Mouse (Mus musculus) right cerebral cortex, postnatal 10 days (tissue): ENCODE measurements around the gene Eif4a2.

Experiments used
- DNase-seq, 2 experiments: peaks; one replicate each; pipeline ENCODE4 v3.0.0; 2021; ENCODE audit warnings: low spot score in 2 of 2

Eif4a2 gene

DNA sequence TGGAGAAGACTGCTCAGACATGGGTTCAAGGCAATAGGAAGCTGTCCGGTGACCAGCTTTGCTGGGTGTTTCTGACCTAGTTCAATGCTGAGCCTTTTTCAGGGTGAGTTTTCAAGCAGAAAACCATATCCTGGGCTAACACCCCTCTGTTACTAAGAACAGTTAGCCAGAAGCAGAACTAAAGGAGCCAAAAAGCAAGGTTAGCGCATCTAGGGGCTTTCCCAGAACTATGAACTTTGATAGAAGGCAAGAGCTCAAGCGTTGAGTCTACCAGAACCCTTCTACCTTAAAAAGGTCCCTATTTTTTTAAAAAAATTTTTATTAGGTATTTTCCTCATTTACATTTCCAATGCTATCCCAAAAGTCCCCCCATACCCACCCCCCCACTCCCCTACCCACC, 33.7 kb downstream of the Eif4a2 start:
- no peak for DNase-seq

DNA sequence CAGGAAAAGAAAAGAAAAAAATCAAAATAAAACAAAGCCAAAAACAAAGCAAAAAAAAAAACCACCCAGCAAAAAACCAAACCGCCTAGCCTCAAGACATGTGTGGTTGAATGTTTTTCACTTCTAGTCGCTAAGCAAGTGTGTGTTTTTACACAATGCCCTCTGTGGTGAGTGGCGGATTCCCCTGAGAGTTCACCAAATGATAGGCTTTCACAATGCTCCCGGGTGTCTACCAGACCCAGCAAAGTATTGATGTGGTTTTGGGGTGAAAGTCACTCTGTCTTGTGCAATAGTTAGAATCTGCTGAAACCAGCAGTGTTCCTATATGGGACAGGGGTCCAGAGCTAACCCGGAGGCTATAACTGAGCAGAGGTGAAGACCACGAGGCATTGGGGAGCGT, 37.1 kb downstream of the Eif4a2 start:
- no peak for DNase-seq

DNA sequence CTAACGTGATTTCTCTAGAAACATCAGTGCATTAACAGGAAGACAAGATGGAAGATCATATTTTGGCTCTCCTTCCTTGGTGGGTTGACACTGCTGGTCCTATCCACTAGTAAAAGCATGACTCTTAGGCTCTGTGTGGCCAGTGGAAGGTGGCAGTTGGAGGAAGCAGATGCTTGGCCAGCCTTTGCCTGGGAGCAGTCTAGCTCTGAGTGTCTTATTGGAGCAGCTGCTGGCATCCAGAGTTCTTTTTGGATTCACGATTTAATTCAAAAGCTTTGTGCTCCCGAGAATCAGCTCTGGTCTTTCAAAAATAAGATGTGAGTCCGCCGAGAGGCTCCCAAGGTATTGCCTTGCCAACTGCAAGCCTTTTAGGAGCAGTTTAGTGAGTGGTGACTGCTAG, 38.0 kb downstream of the Eif4a2 start:
- DNase-seq: no peak

DNA sequence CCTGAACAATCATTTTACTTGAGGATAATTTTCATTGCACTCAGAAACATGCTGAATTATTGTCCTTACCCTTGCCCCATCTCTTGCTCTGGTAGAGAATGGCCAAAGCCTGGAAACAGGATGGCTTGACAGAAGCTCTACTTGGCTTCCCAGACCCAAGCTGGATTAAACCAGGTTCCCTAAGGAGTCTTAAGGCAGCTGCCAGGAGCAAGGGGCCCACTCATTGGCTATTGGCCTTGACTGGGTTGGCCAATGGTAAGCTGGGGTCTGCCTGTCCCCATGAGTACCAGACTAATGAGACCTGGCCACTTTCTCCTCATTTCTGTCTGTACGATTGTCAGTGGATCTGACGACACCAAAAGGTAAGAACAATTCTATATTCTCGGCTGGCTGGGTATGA, 39.0 kb downstream of the Eif4a2 start, which contains the start of gene Adipoq:
Gene Adipoq (plus strand): TSS at position 257 of the 400 bp plus-strand sequence.
- DNase-seq: no peak

DNA sequence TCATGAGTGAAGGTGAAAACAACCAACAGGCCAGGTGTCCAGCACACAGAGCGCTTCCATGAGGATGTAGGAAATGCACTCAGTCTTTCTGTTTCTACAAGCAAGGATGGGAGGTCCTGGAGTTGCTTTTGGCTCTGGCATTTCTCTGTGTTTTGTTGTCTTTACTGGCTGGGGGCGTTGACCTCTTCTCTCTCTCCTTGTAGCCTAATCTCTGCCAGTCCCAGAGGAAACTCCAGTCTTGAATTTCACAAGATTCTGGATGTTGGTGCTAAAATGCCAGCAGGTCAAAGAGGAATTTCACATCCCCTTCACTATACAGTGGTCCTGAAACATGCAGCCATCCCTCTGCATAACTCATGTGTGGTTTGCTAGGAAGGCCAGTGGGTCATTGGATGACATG, 41.7 kb downstream of the Eif4a2 start:
- DNase-seq: no peak

DNA sequence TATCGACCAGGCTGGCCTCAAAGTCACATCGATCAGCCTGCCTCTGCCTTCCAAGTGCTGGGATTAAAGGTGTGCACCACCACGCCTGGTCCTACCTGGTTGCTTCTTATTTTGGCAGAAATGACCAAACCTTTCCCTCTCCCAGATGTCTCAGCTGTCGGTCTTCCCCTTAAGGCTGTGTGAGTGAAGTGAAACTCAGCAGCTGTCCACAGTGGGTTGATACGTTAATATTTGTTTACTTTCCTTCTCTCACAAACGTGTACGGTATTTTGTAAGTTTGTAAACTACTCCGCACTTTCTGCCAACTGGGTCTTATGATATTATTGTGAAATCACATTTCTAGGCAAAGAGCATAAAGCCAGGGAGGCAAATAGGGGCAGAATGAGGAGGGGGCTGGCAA, 42.2 kb downstream of the Eif4a2 start:
- DNase-seq: no peak

DNA sequence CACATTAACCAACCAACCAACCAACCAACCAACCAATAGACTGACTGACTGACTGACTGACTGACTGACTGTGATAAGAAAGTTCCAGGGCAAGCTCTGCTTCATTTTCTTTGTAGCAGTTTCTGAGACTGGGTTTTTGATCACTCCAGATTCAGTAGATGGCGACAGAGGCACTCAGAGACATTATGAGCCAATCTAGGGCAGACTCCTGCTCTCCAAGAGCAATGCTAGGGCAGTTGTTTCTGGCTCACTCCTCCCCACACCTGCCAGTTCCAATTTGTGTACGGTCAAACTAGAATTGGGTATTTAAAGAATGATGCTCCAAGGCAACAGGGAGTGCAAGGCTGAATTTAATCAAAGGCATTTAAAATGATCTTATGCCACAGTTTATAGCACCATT, 44.2 kb downstream of the Eif4a2 start:
- DNase-seq: peak; percentile 42 to 49

DNA sequence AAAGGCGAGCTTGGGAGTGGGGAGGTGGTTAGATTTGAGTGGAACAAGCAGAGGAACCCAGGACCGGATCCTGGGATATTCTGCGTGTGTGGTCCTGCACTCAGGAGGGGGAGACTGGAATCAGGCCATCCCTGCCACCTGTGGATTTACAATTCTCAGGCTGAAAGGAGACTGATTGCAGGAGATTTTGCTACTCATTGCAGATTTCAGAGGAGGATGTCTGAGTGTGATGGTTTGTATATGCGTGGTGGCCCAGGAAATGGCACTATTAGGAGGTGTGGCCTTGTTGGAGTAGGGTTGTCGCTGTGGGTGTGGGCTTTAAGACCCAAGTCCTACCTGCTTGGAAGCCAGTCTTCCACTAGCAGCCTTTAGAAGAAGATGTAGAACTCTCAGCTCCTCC, 47.0 kb downstream of the Eif4a2 start:
- DNase-seq: no peak

DNA sequence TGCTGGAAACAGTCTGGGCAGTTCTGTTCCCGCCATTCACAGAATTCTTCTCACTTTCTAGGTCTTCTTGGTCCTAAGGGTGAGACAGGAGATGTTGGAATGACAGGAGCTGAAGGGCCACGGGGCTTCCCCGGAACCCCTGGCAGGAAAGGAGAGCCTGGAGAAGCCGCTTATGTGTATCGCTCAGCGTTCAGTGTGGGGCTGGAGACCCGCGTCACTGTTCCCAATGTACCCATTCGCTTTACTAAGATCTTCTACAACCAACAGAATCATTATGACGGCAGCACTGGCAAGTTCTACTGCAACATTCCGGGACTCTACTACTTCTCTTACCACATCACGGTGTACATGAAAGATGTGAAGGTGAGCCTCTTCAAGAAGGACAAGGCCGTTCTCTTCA, 49.8 kb downstream of the Eif4a2 start:
- no peak for DNase-seq

DNA sequence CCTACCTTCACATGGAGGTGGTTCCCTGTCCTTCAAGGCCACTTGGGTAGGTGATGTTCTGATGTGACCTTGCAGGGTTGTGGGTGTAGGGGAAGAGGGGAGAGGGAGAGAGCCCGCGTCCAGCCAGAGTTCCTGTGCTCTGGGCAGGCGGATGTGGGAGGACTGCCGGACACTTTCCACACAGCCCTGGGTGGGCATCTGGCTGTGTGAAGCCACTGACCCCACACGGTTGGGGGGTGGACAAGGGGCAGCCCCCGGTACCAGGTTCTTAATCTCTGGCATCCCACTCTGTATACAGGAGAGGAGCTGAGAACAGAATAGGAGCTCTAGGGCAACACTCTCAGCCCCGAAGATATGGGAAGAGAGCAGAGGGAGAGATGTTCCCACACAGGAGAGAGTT, 51.0 kb downstream of the Eif4a2 start:
- DNase-seq: no peak

DNA sequence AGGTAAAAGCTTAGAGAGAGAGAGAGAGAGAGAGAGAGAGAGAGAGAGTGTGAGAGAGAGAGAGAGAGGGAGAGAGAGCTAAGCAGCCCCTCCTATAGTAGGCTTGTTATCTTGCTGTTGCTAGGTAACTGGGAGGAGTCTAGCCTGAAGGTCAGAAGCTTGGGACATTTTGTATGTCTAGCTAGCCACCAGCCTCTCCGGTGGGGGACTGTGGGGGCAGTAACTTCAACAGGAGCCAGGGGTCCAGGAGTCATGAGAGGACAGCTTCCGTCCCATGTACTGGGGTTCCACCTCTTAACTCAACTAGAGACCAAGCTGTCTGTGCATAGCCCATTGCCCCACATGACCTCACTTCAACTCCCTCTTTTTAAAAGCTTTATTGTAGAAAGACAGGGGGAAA, 51.7 kb downstream of the Eif4a2 start:
- no peak for DNase-seq

DNA sequence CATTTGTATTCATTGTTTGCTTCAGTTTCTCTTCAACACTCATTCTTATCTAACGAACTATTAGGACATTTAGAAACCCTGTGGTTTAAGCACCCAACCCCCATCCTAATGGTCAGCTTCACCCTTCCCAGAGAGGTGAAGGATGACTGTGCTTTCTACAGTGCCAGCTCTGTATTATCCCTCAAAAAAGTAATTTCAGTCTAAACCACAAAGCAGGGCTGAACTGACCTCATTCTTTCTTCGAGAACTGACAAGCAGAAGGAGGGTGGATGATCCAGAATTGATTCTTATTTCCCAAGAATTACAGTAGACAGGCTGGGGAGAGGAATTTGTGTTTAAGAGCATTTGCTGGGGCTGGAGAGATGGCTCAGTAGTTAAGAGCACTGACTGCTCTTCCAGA, 52.5 kb downstream of the Eif4a2 start:
- no peak for DNase-seq

DNA sequence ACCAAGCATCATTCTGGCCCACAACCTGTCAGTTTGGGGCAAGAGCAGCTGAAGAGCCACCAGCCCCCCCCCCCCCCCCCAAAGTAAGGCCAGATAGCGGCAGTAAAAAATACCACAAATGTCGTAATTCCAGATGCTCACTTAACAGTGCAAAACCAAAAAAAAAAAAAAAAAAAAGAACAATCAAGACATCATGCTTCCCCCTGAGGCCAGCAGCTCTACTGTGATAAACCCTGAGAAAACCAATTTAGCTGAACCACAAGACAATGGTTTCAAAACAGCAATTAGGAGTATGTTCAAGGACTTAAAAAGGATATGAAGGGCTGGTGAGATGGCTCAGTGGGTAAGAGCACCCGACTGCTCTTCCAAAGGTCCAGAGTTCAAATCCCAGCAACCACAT, 54.9 kb downstream of the Eif4a2 start:
- no peak for DNase-seq
